10 mouse cellular contexts compared by ENCODE assay signal in the genomic region with DNA sequence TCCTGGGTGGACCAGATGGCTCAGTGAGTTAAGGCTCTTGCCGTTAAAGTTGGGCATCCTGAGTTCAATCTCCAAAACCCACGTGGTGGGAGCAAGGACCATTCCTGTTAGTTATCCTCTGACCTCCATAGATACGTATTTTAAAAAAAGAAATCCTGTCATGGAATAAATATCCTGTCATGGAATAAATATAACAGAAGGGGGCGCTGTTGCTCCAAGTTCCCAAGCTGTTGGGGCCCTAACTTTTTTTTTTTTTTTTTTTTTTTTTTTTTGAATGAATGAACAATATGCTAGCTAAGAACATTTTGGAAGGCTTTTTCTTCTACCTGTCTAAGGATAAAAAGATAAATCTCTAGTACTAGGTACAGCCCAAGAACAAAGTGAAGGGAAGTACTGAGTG. TPM values are rescaled to one million over a fixed set of nuclear protein-coding genes. Genes with fewer than 3 reads are reported as not detected.
A peak's percentile ranks its signal among the peaks of the same experiment; 100 is the strongest.
DNase-seq lines count a peak whose midpoint lies in the region; TF ChIP-seq lines count a peak whose summit lies in the region.
"Had no signal": no experiment of that assay in that cellular context is flagged by ENCODE, and none has a peak within 500 bp of the region (broad histone marks: within the 10 kb centered on the region; RNA-seq: fewer than 3 reads in every experiment).

No protein-coding gene starts in this region.

- intact Hi-C loops in heart, adult 2 months (cut with DNase I), result loop anchor here (1.0 to 2.0 kb wide), 4 partner anchors 148 to 559 kb away; partner anchors contain the start of gene Lrrk1
- intact Hi-C loops in left cerebral cortex, postnatal 36 days (cut with DNase I), result loop anchor here (1.0 to 10.0 kb wide), 3 partner anchors 198 to 563 kb away; partner anchors contain the start of gene Lrrk1

- no peak overlapping the region for H3K9ac ChIP-seq in heart, adult 2 months (ENCODE audit: low read depth, low read length)

- H3K4me3 ChIP-seq in heart, adult 2 months, result no peak overlapping the region
- H3K4me3 ChIP-seq in forebrain, embryonic 10.5 days, result no peak overlapping the region

- no peaks in the 10 kb centered on the region for H3K9me3 ChIP-seq in forebrain, embryonic 10.5 days

- no peaks in the 10 kb centered on the region for H3K4me1 ChIP-seq in heart, adult 2 months (ENCODE audit: control insufficient read depth, insufficient read depth, low read length)
- H3K4me1 ChIP-seq in forebrain, embryonic 10.5 days, result peaks cover 4% of the 10 kb centered on the region; the same call in 1 of the 2 replicates

- H3K27ac ChIP-seq in heart, adult 2 months, result no peak overlapping the region
- no peak overlapping the region for H3K27ac ChIP-seq in forebrain, embryonic 10.5 days

- no peaks in the 10 kb centered on the region for H3K27me3 ChIP-seq in heart, adult 2 months (ENCODE audit: control insufficient read depth, insufficient read depth, low read length)
- H3K27me3 ChIP-seq in splenic B cell, adult 2 months (ENCODE audit: control insufficient read depth, insufficient read depth, low read length, poor library complexity, severe bottlenecking), result no peaks in the 10 kb centered on the region
- H3K27me3 ChIP-seq in forebrain, embryonic 10.5 days (ENCODE audit: poor library complexity, severe bottlenecking), result peaks cover 12% of the 10 kb centered on the region

- no peak for TF ChIP-seq POLR2A in heart, adult 2 months (IDR thresholded peaks at IDR 0.05; ENCODE audit: insufficient read depth, low read depth, low read length)

- TF ChIP-seq EP300 in heart, adult 2 months (IDR thresholded peaks at IDR 0.05; ENCODE audit: insufficient read depth, low read depth, low read length), result no peak

- WGBS in heart, adult 2 months, result 1% methylated on average over 4 of the region's 4 CpGs
- WGBS in forebrain, embryonic 10.5 days, result 4% methylated on average over 4 of the region's 4 CpGs

- no peaks in the 10 kb centered on the region for H3K36me3 ChIP-seq in heart, adult 2 months (ENCODE audit: control insufficient read depth, insufficient read depth, low read length)
- H3K36me3 ChIP-seq in splenic B cell, adult 2 months (ENCODE audit: control insufficient read depth, insufficient read depth, low read length, poor library complexity, severe bottlenecking), result no peaks in the 10 kb centered on the region
- H3K36me3 ChIP-seq in forebrain, embryonic 10.5 days (replicated peaks), result no peaks in the 10 kb centered on the region

- no peak for DNase-seq in heart, adult 2 months
- DNase-seq in heart, adult 8-10 months (ENCODE audit: low spot score), result no peak
- peak; percentile 13 for DNase-seq in ovary, postnatal 14 days (ENCODE audit: low spot score)
- DNase-seq in ovary, postnatal 10 days (ENCODE audit: low spot score), result no peak
- peak; percentile 56 for DNase-seq in embryo, embryonic 11 days
- peak; percentile 81 for DNase-seq in splenic B cell, adult 2 months (ENCODE audit: low read depth, low spot score)
- no peak for DNase-seq in left cerebral cortex, postnatal 36 days (ENCODE audit: low spot score in 2 of 2)
- DNase-seq in forebrain, embryonic 10.5 days (ENCODE audit: extremely low spot score, low spot score), result no peak

- peak; percentile 81 for TF ChIP-seq CTCF in heart, adult 2 months (IDR thresholded peaks at IDR 0.05)

- no peaks in the 10 kb centered on the region for H3K79me2 ChIP-seq in heart, adult 2 months (replicated peaks; ENCODE audit: control insufficient read depth, insufficient read depth, low read length)

RNA-seq across cellular contexts. Expression of gene Chsy1, which starts 7.4 kb away (rescaled TPM):
- 10 to 100 TPM; 12.3 to 13.4 TPM for total RNA-seq in heart, adult 2 months (2021)
- polyA plus RNA-seq in heart, adult 2 months (2012; rRNA removed), result 4.8 and 7.5 TPM in 2 replicates
- total RNA-seq in heart, adult 8-10 months (2022), result 10 to 100 TPM; 11.3 to 14.5 (median 11.5) TPM
- 10 to 100 TPM; 15.4 to 16.2 TPM for total RNA-seq in left cerebral cortex, postnatal 36 days (2021)
- polyA plus RNA-seq in forebrain, embryonic 10.5 days (2016; fragmentation: Nextera tagmentation; extraction: Ambion mirVana), result 13.1 and 13.5 TPM in 2 replicates

RNA-seq across cellular contexts. Expression of gene Selenos, which starts 22.4 kb away (rescaled TPM):
- total RNA-seq in heart, adult 2 months (2021), result 10 to 100 TPM; 34.1 to 43.7 TPM
- 32.5 and 43.5 TPM in 2 replicates for polyA plus RNA-seq in heart, adult 2 months (2012; rRNA removed)
- 10 to 100 TPM; 37.5 to 50.8 (median 38.9) TPM for total RNA-seq in heart, adult 8-10 months (2022)
- total RNA-seq in left cerebral cortex, postnatal 36 days (2021), result 10 to 100 TPM; 47.7 to 54.5 TPM
- polyA plus RNA-seq in forebrain, embryonic 10.5 days (2016; fragmentation: Nextera tagmentation; extraction: Ambion mirVana), result 81.4 and 84.2 TPM in 2 replicates

RNA-seq across cellular contexts. Expression of gene Snrpa1, which starts 43.1 kb away (rescaled TPM):
- 10 to 100 TPM; 21.7 to 22.3 TPM for total RNA-seq in heart, adult 2 months (2021)
- polyA plus RNA-seq in heart, adult 2 months (2012; rRNA removed), result 9.3 and 17.8 TPM in 2 replicates
- 10 to 100 TPM; 18.3 to 24.1 (median 20.7) TPM for total RNA-seq in heart, adult 8-10 months (2022)
- 10 to 100 TPM; 32.1 to 36.7 TPM for total RNA-seq in left cerebral cortex, postnatal 36 days (2021)
- polyA plus RNA-seq in forebrain, embryonic 10.5 days (2016; fragmentation: Nextera tagmentation; extraction: Ambion mirVana), result 292 and 294 TPM in 2 replicates

RNA-seq across cellular contexts. Expression of gene Gm45213, which starts 58.5 kb away (rescaled TPM):
- total RNA-seq in heart, adult 2 months (2021), result not detected
- not detected in 2 replicates for polyA plus RNA-seq in heart, adult 2 months (2012; rRNA removed)
- total RNA-seq in heart, adult 8-10 months (2022), result not detected
- total RNA-seq in left cerebral cortex, postnatal 36 days (2021), result not detected
- polyA plus RNA-seq in forebrain, embryonic 10.5 days (2016; fragmentation: Nextera tagmentation; extraction: Ambion mirVana), result not detected in 2 replicates
- total RNA-seq: adrenal gland, postnatal 36 days; heart, postnatal 14 days had no signal

Comparison
In these comparisons a context has a peak if more than half of its experiments do, and no peak if none do; other contexts are left out.
1. DNase-seq: peak in ovary, postnatal 14 days (single experiment), embryo, embryonic 11 days (single experiment) and splenic B cell, adult 2 months (single experiment); none in heart, adult 2 months (0 of 2), heart, adult 8-10 months (single experiment), ovary, postnatal 10 days (single experiment), left cerebral cortex, postnatal 36 days (0 of 2) and forebrain, embryonic 10.5 days (single experiment).